Mouse (Mus musculus) neural tube, embryonic 12.5 days (tissue): ENCODE data around the gene Acvr1. TPM values are rescaled to one million over a fixed set of nuclear protein-coding genes. Genes with fewer than 3 reads are reported as not detected.
A peak's percentile ranks its signal among the peaks of the same experiment; 100 is the strongest.

Experiments
- ATAC-seq: fragments of 200-750 bp; cut with Nextera tagmentation; 2 replicates; pipeline ENCODE4 v1.8.0; 2017; ENCODE audit warnings: low read depth, mild to moderate bottlenecking, moderate TSS enrichment, moderate library complexity; ENCODE audit not compliant: low FRiP score
- H3K27ac ChIP-seq: fragments of 300-500 bp; sonication (generic); 2 replicates; pipeline ENCODE4 v1.5.1; 2016
- H3K27me3 ChIP-seq: fragments of 300-500 bp; sonication (generic); replicated peaks from 2 replicates; pipeline ENCODE4 v1.6.1; 2016; ENCODE audit warnings: mild to moderate bottlenecking
- H3K36me3 ChIP-seq: fragments of 300-500 bp; sonication (generic); 2 replicates; pipeline ENCODE4 v1.6.1; 2016; ENCODE audit warnings: mild to moderate bottlenecking
- H3K4me1 ChIP-seq: fragments of 300-500 bp; sonication (generic); 2 replicates; pipeline ENCODE4 v1.6.1; 2016
- H3K4me2 ChIP-seq: fragments of 300-500 bp; sonication (generic); replicated peaks from 2 replicates; pipeline ENCODE4 v1.6.1; 2016; ENCODE audit warnings: mild to moderate bottlenecking
- H3K4me3 ChIP-seq: fragments of 300-500 bp; sonication (generic); 2 replicates; pipeline ENCODE4 v1.5.1; 2016
- H3K9ac ChIP-seq: fragments of 300-500 bp; sonication (generic); 2 replicates; pipeline ENCODE4 v1.6.1; 2016; ENCODE audit warnings: mild to moderate bottlenecking
- H3K9me3 ChIP-seq: fragments of 300-500 bp; sonication (generic); 2 replicates; pipeline ENCODE4 v1.6.1; 2016; ENCODE audit warnings: mild to moderate bottlenecking
- WGBS: fragments of 180-500 bp; shearing (Covaris S2); methylation state at CpG from one replicate; pipeline ENCODE4 v1.1.7; 2016; 5-methylcytosine and 5-hydroxymethylcytosine counted together
- polyA plus RNA-seq: library from polyadenylated mRNA; unstranded; fragments of >200 nt; fragmentation: Nextera tagmentation; extraction: Ambion mirVana; gene quantifications from 2 replicates; pipeline ENCODE4 v1.2.1, GENCODE M21; 2016

Acvr1 gene
- 4.6 and 5.3 TPM in 2 replicates for polyA plus RNA-seq

GRCm38 (mm10) chr2:58567066-58567810 lies at the start of gene Acvr1, which contains the start of gene Upp2:
Gene Acvr1 (minus strand): TSS chr2:58567157.
Gene Upp2 (plus strand): TSS chr2:58567298.
- no peaks in the 10 kb centered on the region for H3K36me3 ChIP-seq
- ATAC-seq, result peak; percentile 94
- no peaks in the 10 kb centered on the region for H3K9me3 ChIP-seq
- H3K4me1 ChIP-seq, result peaks cover 31% of the 10 kb centered on the region
- peak within 1 kb of the TSS; percentile 86 for H3K4me3 ChIP-seq
- under 1% methylated on average over 64 of the region's 80 CpGs for WGBS
- H3K9ac ChIP-seq, result peak within 1 kb of the TSS; percentile 93
- peak within 1 kb of the TSS; percentile 98 for H3K27ac ChIP-seq
- H3K27me3 ChIP-seq, result no peaks in the 10 kb centered on the region
- H3K4me2 ChIP-seq, result peak within 1 kb of the TSS; percentile 62

GRCm38 (mm10) chr2:58615766-58616165 lies 48.8 kb upstream of the Acvr1 start:
- no peak for ATAC-seq
- H3K27ac ChIP-seq, result no peak overlapping the region

GRCm38 (mm10) chr2:58614851-58615250 lies 47.9 kb upstream of the Acvr1 start:
- Histone ChIP-seq H3K27me3 (no peaks in the 10 kb centered on the region), H3K36me3 (no peaks in the 10 kb centered on the region), H3K4me3 (no peak overlapping the region), H3K9me3 (no peaks in the 10 kb centered on the region), H3K9ac (no peak overlapping the region), H3K4me1 (no peaks in the 10 kb centered on the region), H3K4me2 (no peak overlapping the region), H3K27ac (no peak overlapping the region)
- no peak for ATAC-seq
- WGBS, result 95% methylated on average over 8 of the region's 8 CpGs

More at GRCm38 (mm10) chr2:58615766-58616165, 48.8 kb upstream of the Acvr1 start:
- no peak overlapping the region for H3K4me3 ChIP-seq
- H3K4me2 ChIP-seq, result no peak overlapping the region
- no peak overlapping the region for H3K9ac ChIP-seq
- H3K27me3 ChIP-seq, result no peaks in the 10 kb centered on the region
- WGBS, result 91% methylated on average over 5 of the region's 5 CpGs
- H3K36me3 ChIP-seq, result no peaks in the 10 kb centered on the region
- no peaks in the 10 kb centered on the region for H3K4me1 ChIP-seq
- no peaks in the 10 kb centered on the region for H3K9me3 ChIP-seq

GRCm38 (mm10) chr2:58613720-58614119 lies 46.8 kb upstream of the Acvr1 start:
- WGBS, result 90% methylated on average over 3 of the region's 3 CpGs
- no peak for ATAC-seq
- H3K4me3 ChIP-seq, result no peak overlapping the region
- no peak overlapping the region for H3K9ac ChIP-seq
- no peaks in the 10 kb centered on the region for H3K4me1 ChIP-seq
- no peaks in the 10 kb centered on the region for H3K36me3 ChIP-seq
- H3K27me3 ChIP-seq, result no peaks in the 10 kb centered on the region
- H3K27ac ChIP-seq, result no peak overlapping the region
- H3K4me2 ChIP-seq, result no peak overlapping the region
- H3K9me3 ChIP-seq, result no peaks in the 10 kb centered on the region

GRCm38 (mm10) chr2:58604791-58605190 lies 37.8 kb upstream of the Acvr1 start:
- H3K9ac ChIP-seq, result no peak overlapping the region
- no peaks in the 10 kb centered on the region for H3K4me1 ChIP-seq
- no peak overlapping the region for H3K4me3 ChIP-seq
- WGBS, result 95% methylated on average over 3 of the region's 3 CpGs
- no peak for ATAC-seq
- H3K36me3 ChIP-seq, result no peaks in the 10 kb centered on the region
- H3K4me2 ChIP-seq, result no peak overlapping the region
- no peak overlapping the region for H3K27ac ChIP-seq
- H3K27me3 ChIP-seq, result no peaks in the 10 kb centered on the region
- no peaks in the 10 kb centered on the region for H3K9me3 ChIP-seq

- Histone ChIP-seq H3K4me3 (no peak overlapping the region), H3K27me3 (no peaks in the 10 kb centered on the region), H3K36me3 (no peaks in the 10 kb centered on the region), H3K9ac (no peak overlapping the region), H3K4me2 (no peak overlapping the region), H3K27ac (no peak overlapping the region), H3K4me1 (no peaks in the 10 kb centered on the region), H3K9me3 (no peaks in the 10 kb centered on the region)
- WGBS, result 92% methylated on average over 3 of the region's 3 CpGs
- ATAC-seq, result no peak
Observed at GRCm38 (mm10) chr2:58603379-58603778, 36.4 kb upstream of the Acvr1 start.

GRCm38 (mm10) chr2:58601382-58601781 lies 34.4 kb upstream of the Acvr1 start:
- no peaks in the 10 kb centered on the region for H3K27me3 ChIP-seq
- no peaks in the 10 kb centered on the region for H3K36me3 ChIP-seq
- H3K9me3 ChIP-seq, result no peaks in the 10 kb centered on the region
- no peak overlapping the region for H3K4me3 ChIP-seq
- WGBS, result 88% methylated on average over 4 of the region's 4 CpGs
- H3K4me1 ChIP-seq, result no peaks in the 10 kb centered on the region
- H3K4me2 ChIP-seq, result no peak overlapping the region
- H3K27ac ChIP-seq, result no peak overlapping the region
- ATAC-seq, result no peak
- H3K9ac ChIP-seq, result no peak overlapping the region

- Histone ChIP-seq H3K4me3 (no peak overlapping the region), H3K27ac (no peak overlapping the region), H3K9me3 (no peaks in the 10 kb centered on the region), H3K27me3 (no peaks in the 10 kb centered on the region), H3K4me1 (no peaks in the 10 kb centered on the region), H3K9ac (no peak overlapping the region), H3K36me3 (no peaks in the 10 kb centered on the region), H3K4me2 (no peak overlapping the region)
- no peak for ATAC-seq
- WGBS, result 92% methylated on average over 6 of the region's 6 CpGs
Observed at GRCm38 (mm10) chr2:58599639-58600038, 32.7 kb upstream of the Acvr1 start.

GRCm38 (mm10) chr2:58597556-58597955 lies 30.6 kb upstream of the Acvr1 start:
- ATAC-seq, result no peak
- H3K36me3 ChIP-seq, result no peaks in the 10 kb centered on the region
- H3K9me3 ChIP-seq, result no peaks in the 10 kb centered on the region
- H3K4me2 ChIP-seq, result no peak overlapping the region
- H3K27ac ChIP-seq, result no peak overlapping the region
- H3K4me1 ChIP-seq, result no peaks in the 10 kb centered on the region
- WGBS, result 87% methylated on average over 3 of the region's 3 CpGs
- H3K27me3 ChIP-seq, result no peaks in the 10 kb centered on the region
- no peak overlapping the region for H3K4me3 ChIP-seq
- H3K9ac ChIP-seq, result no peak overlapping the region

- Histone ChIP-seq H3K27me3 (no peaks in the 10 kb centered on the region), H3K4me3 (no peak overlapping the region), H3K4me1 (no peaks in the 10 kb centered on the region), H3K9me3 (no peaks in the 10 kb centered on the region), H3K4me2 (no peak overlapping the region), H3K9ac (no peak overlapping the region), H3K36me3 (no peaks in the 10 kb centered on the region), H3K27ac (no peak overlapping the region)
- 82% methylated on average over 17 of the region's 17 CpGs for WGBS
- ATAC-seq, result no peak
Observed at GRCm38 (mm10) chr2:58596774-58597342, 29.9 kb upstream of the Acvr1 start.

GRCm38 (mm10) chr2:58595350-58595749 lies 28.4 kb upstream of the Acvr1 start:
- Histone ChIP-seq H3K4me3 (no peak overlapping the region), H3K27me3 (no peaks in the 10 kb centered on the region), H3K9ac (no peak overlapping the region), H3K4me2 (no peak overlapping the region), H3K36me3 (no peaks in the 10 kb centered on the region), H3K27ac (no peak overlapping the region), H3K9me3 (no peaks in the 10 kb centered on the region), H3K4me1 (no peaks in the 10 kb centered on the region)
- 75% methylated on average over 9 of the region's 9 CpGs for WGBS
- no peak for ATAC-seq

GRCm38 (mm10) chr2:58590055-58590454 lies 23.1 kb upstream of the Acvr1 start:
- H3K9ac ChIP-seq, result no peak overlapping the region
- H3K27ac ChIP-seq, result no peak overlapping the region
- no peak overlapping the region for H3K4me2 ChIP-seq
- no peaks in the 10 kb centered on the region for H3K9me3 ChIP-seq
- peak; percentile 53; the same call in 1 of the 2 replicates for ATAC-seq
- no peaks in the 10 kb centered on the region for H3K36me3 ChIP-seq
- no peak overlapping the region for H3K4me3 ChIP-seq
- WGBS, result 94% methylated on average over 1 of the region's 1 CpGs
- H3K4me1 ChIP-seq, result no peaks in the 10 kb centered on the region
- H3K27me3 ChIP-seq, result no peaks in the 10 kb centered on the region

GRCm38 (mm10) chr2:58589637-58590036 lies 22.7 kb upstream of the Acvr1 start:
- H3K9me3 ChIP-seq, result no peaks in the 10 kb centered on the region
- no peaks in the 10 kb centered on the region for H3K27me3 ChIP-seq
- WGBS, result 76% methylated on average over 4 of the region's 4 CpGs
- no peaks in the 10 kb centered on the region for H3K36me3 ChIP-seq
- H3K27ac ChIP-seq, result no peak overlapping the region
- H3K4me2 ChIP-seq, result no peak overlapping the region
- ATAC-seq, result no peak
- H3K9ac ChIP-seq, result no peak overlapping the region
- no peak overlapping the region for H3K4me3 ChIP-seq
- no peaks in the 10 kb centered on the region for H3K4me1 ChIP-seq
